Mouse (Mus musculus) bone marrow, adult 2 months (tissue): ENCODE data around the gene Ank2.

Source experiments
- CTCF ChIP-seq: fragments of 200-500 bp; IDR thresholded peaks from 2 replicates; pipeline ENCODE4 v1.5.1; 2011; ENCODE audit warnings: low read length, control low read depth; ENCODE audit not compliant: control insufficient read depth, insufficient read depth
- POLR2A ChIP-seq: fragments of 200-500 bp; IDR thresholded peaks from 2 replicates; pipeline ENCODE4 v1.6.1; 2011; ENCODE audit warnings: low read depth, mild to moderate bottlenecking, control low read depth, low read length, borderline replicate concordance; ENCODE audit not compliant: control insufficient read depth

GRCm38 (mm10) chr3:127097106-127097505 lies 402.0 kb downstream of the Ank2 start:
- TF ChIP-seq CTCF (no peak), POLR2A (no peak)
